Mouse (Mus musculus): ENCODE data around the gene Raet1e.
"Not testable (repeated sequence)": the region's sequence is repeated elsewhere in the genome, so short reads cannot be mapped to it uniquely, and the experiment has no call there.

Raet1e gene

GRCm38 (mm10) chr10:22165328-22166003 is 7.1 kb downstream of the Raet1e start:
- DNase-seq (ENCODE audit: low read depth, low spot score): not testable (repeated sequence)

GRCm38 (mm10) chr10:22166025-22166424 is 7.7 kb downstream of the Raet1e start:
- DNase-seq (ENCODE audit: low read depth, low spot score): not testable (repeated sequence)

- not testable (repeated sequence) for DNase-seq (ENCODE audit: low read depth, low spot score)
Measured at GRCm38 (mm10) chr10:22167061-22167460, 8.7 kb downstream of the Raet1e start.

- DNase-seq (ENCODE audit: low read depth, low spot score): not testable (repeated sequence)
Measured at GRCm38 (mm10) chr10:22169116-22169515, 10.7 kb downstream of the Raet1e start.

- DNase-seq (ENCODE audit: low read depth, low spot score): not testable (repeated sequence)
Measured at GRCm38 (mm10) chr10:22172431-22173334, 14.3 kb downstream of the Raet1e start.

- DNase-seq (ENCODE audit: low read depth, low spot score): not testable (repeated sequence)
Measured at GRCm38 (mm10) chr10:22173335-22174189, 15.2 kb downstream of the Raet1e start.

- DNase-seq (ENCODE audit: low read depth, low spot score): not testable (repeated sequence)
Measured at GRCm38 (mm10) chr10:22174190-22174487, 15.8 kb downstream of the Raet1e start.

GRCm38 (mm10) chr10:22176515-22176914 is 18.1 kb downstream of the Raet1e start:
- DNase-seq (ENCODE audit: low read depth, low spot score): not testable (repeated sequence)

GRCm38 (mm10) chr10:22191035-22191434 is 32.7 kb downstream of the Raet1e start:
- not testable (repeated sequence) for DNase-seq (ENCODE audit: low read depth, low spot score)

- DNase-seq (ENCODE audit: low read depth, low spot score): not testable (repeated sequence)
Measured at GRCm38 (mm10) chr10:22201352-22201751, 43.0 kb downstream of the Raet1e start.

GRCm38 (mm10) chr10:22202784-22203583 is 44.6 kb downstream of the Raet1e start:
- DNase-seq (ENCODE audit: low read depth, low spot score): not testable (repeated sequence)

- not testable (repeated sequence) for DNase-seq (ENCODE audit: low read depth, low spot score)
Measured at GRCm38 (mm10) chr10:22206443-22206842, 48.1 kb downstream of the Raet1e start.

GRCm38 (mm10) chr10:22212012-22212696 is 53.8 kb downstream of the Raet1e start:
- DNase-seq (ENCODE audit: low read depth, low spot score): peak; percentile 67

GRCm38 (mm10) chr10:22223474-22224349 is 65.3 kb downstream of the Raet1e start:
- not testable (repeated sequence) for DNase-seq (ENCODE audit: low read depth, low spot score)

GRCm38 (mm10) chr10:22265060-22265459 is 106.7 kb downstream of the Raet1e start:
- DNase-seq (ENCODE audit: low read depth, low spot score): no peak

- not testable (repeated sequence) for DNase-seq (ENCODE audit: low read depth, low spot score)
Measured at GRCm38 (mm10) chr10:22270879-22271786, 112.8 kb downstream of the Raet1e start.

- DNase-seq (ENCODE audit: low read depth, low spot score): not testable (repeated sequence)
Measured at GRCm38 (mm10) chr10:22272914-22273683, 114.7 kb downstream of the Raet1e start.
